Mouse (Mus musculus): ENCODE data around the gene Sh3bgrl2. TPM values are rescaled to one million over a fixed set of nuclear protein-coding genes. Genes with fewer than 3 reads are reported as not detected.

Sh3bgrl2 gene
- total and polyA plus RNA-seq, 3 experiments = not detected

DNA sequence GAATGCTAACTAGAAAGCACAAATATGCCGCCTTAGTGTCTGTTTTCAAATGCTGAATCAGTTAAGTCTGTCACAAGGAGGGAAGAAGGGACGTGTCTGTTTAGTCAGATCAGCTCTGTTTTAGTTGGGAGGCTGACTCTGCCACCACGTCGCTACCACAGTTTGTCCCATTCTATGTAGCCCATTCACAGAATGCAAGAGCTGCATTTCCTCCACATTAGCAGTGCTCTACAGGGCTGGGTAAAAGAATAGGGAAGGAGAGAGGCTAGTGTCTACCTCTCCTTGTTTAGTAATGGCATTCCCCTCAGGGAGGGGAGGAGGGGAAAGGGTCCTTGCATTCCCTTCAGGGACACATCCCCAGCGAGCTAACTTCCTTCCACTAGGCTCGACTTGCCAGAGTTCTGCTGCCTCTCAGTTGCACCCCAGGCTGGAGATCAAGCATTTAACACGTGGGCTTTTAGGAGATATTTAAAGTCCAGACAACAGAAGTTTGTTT is 68.5 kb downstream of the Sh3bgrl2 start:
- no peaks in the 10 kb centered on the region for H3K79me2 ChIP-seq (ENCODE audit: control insufficient read depth, insufficient read depth, low read length, poor library complexity)
- no peaks in the 10 kb centered on the region for H3K36me3 ChIP-seq (ENCODE audit: control insufficient read depth in 1 of 2, insufficient read depth in 2 of 2, low read length in 2 of 2)
- no peak overlapping the region for H3K27ac ChIP-seq (ENCODE audit: control insufficient read depth, low read depth, low read length)
- no peak for TF ChIP-seq ZKSCAN1 (IDR thresholded peaks at IDR 0.05; ENCODE audit: low read depth, low read length)
- TF ChIP-seq MAX (IDR thresholded peaks at IDR 0.05; ENCODE audit: low read length) = no peak
- no peak for TF ChIP-seq POLR2AphosphoS2 (IDR thresholded peaks at IDR 0.05; ENCODE audit: low read length)
- TF ChIP-seq MXI1 (IDR thresholded peaks at IDR 0.05; ENCODE audit: low read depth, low read length) = no peak
- TF ChIP-seq ELF1 (IDR thresholded peaks at IDR 0.05; ENCODE audit: low read depth, low read length) = no peak
- no peak for TF ChIP-seq RCOR1 (IDR thresholded peaks at IDR 0.05; ENCODE audit: low read depth, low read length)
- no peak for TF ChIP-seq ETS1 (IDR thresholded peaks at IDR 0.05; ENCODE audit: low read depth, low read length)
- TF ChIP-seq MAFK (IDR thresholded peaks at IDR 0.05; ENCODE audit: borderline replicate concordance, low read depth, low read length) = no peak
- TF ChIP-seq KAT2A (conservative IDR thresholded peaks at IDR 0.05; ENCODE audit: low read depth, low read length) = no peak
- no peak for TF ChIP-seq ZNF384 (IDR thresholded peaks at IDR 0.05; ENCODE audit: low read depth, low read length)
- no peak for TF ChIP-seq MEF2A (IDR thresholded peaks at IDR 0.05; ENCODE audit: extremely low read depth, insufficient replicate concordance, low read depth, low read length, poor library complexity, severe bottlenecking)
- TF ChIP-seq ZMIZ1 (IDR thresholded peaks at IDR 0.05; ENCODE audit: low read depth, low read length) = no peak
- DNase-seq (ENCODE audit: low read depth, low spot score) = no peak
- no peaks in the 10 kb centered on the region for H3K4me1 ChIP-seq (ENCODE audit: control insufficient read depth in 1 of 2, insufficient read depth in 2 of 2, low read length in 2 of 2)
- H3K9me3 ChIP-seq (replicated peaks; ENCODE audit: insufficient read depth, low read length) = no peaks in the 10 kb centered on the region
- no peak overlapping the region for H3K9ac ChIP-seq (ENCODE audit: control insufficient read depth, low read depth, low read length, poor library complexity, severe bottlenecking)
- H3K4me3 ChIP-seq (ENCODE audit: control insufficient read depth in 1 of 2, insufficient read depth in 1 of 2, low read depth in 2 of 2, low read length in 2 of 2) = no peak overlapping the region
- H3K27me3 ChIP-seq (ENCODE audit: control insufficient read depth in 1 of 2, insufficient read depth in 2 of 2, low read length in 2 of 2) = no peaks in the 10 kb centered on the region

DNA sequence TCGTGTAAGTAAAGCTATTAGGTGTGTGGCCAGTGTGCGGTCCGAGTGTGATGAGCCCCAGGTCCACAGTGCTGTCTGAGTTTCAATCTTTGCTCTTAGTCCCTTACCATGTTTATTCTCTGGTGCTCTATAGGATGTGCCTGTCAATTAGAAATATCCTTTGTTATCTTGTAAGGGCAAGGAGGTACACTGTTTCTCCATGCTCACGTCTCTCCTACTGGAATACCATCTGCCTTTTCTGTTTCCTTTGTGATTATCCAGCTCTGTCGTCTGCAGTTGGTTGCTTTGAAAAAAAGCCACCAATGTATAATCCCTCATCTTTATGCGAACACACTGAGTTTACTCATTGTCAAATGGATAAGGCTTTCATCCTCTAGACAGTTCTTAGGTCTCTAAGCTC is 75.3 kb downstream of the Sh3bgrl2 start:
- no peaks in the 10 kb centered on the region for H3K79me2 ChIP-seq (ENCODE audit: control insufficient read depth, insufficient read depth, low read length, poor library complexity)
- no peaks in the 10 kb centered on the region for H3K9me3 ChIP-seq (replicated peaks; ENCODE audit: insufficient read depth, low read length)
- no peak for DNase-seq (ENCODE audit: low read depth, low spot score)
- no peak overlapping the region for H3K27ac ChIP-seq (ENCODE audit: control insufficient read depth, low read depth, low read length)
- TF ChIP-seq KAT2A (conservative IDR thresholded peaks at IDR 0.05; ENCODE audit: low read depth, low read length) (no peak), GATA1 (IDR thresholded peaks at IDR 0.05; ENCODE audit: low read depth, low read length) (no peak), HCFC1 (IDR thresholded peaks at IDR 0.05; ENCODE audit: low read depth, low read length) (no peak), CHD2 (IDR thresholded peaks at IDR 0.05; ENCODE audit: low read length) (no peak), ELF1 (IDR thresholded peaks at IDR 0.05; ENCODE audit: low read depth, low read length) (no peak), SMC3 (IDR thresholded peaks at IDR 0.05; ENCODE audit: low read depth, low read length) (no peak), JUND (IDR thresholded peaks at IDR 0.05; ENCODE audit: low read depth, low read length) (no peak), MXI1 (IDR thresholded peaks at IDR 0.05; ENCODE audit: low read depth, low read length) (no peak), TCF12 (IDR thresholded peaks at IDR 0.05; ENCODE audit: low read depth, low read length) (no peak), ZMIZ1 (IDR thresholded peaks at IDR 0.05; ENCODE audit: low read depth, low read length) (no peak), ZKSCAN1 (IDR thresholded peaks at IDR 0.05; ENCODE audit: low read depth, low read length) (no peak), TBP (IDR thresholded peaks at IDR 0.05; ENCODE audit: low read depth, low read length) (no peak), CTCF (IDR thresholded peaks at IDR 0.05 in 2 of 3, conservative IDR thresholded peaks at IDR 0.05 in 1 of 3; ENCODE audit: control insufficient read depth in 1 of 3, insufficient read depth in 1 of 3, low read depth in 2 of 3, low read length in 3 of 3, poor library complexity in 1 of 3, severe bottlenecking in 1 of 3) (no peak), EP300 (IDR thresholded peaks at IDR 0.05; ENCODE audit: low read depth in 1 of 2, low read length in 2 of 2) (no peak)
- H3K4me1 ChIP-seq (ENCODE audit: control insufficient read depth in 1 of 2, insufficient read depth in 2 of 2, low read length in 2 of 2) = no peaks in the 10 kb centered on the region
- no peaks in the 10 kb centered on the region for H3K27me3 ChIP-seq (ENCODE audit: control insufficient read depth in 1 of 2, insufficient read depth in 2 of 2, low read length in 2 of 2)
- H3K4me3 ChIP-seq (ENCODE audit: control insufficient read depth in 1 of 2, insufficient read depth in 1 of 2, low read depth in 2 of 2, low read length in 2 of 2) = no peak overlapping the region
- H3K9ac ChIP-seq (ENCODE audit: control insufficient read depth, low read depth, low read length, poor library complexity, severe bottlenecking) = no peak overlapping the region
- no peaks in the 10 kb centered on the region for H3K36me3 ChIP-seq (ENCODE audit: control insufficient read depth in 1 of 2, insufficient read depth in 2 of 2, low read length in 2 of 2)

Data from MEL (cell line).